In genomic region chr2:131038197-131038596, GRCm38 (mm10) we compare ENCODE assay signal across 14 mouse cellular contexts. TPM values are rescaled to one million over a fixed set of nuclear protein-coding genes. Genes with fewer than 3 reads are reported as not detected.
"Had no signal": no experiment of that assay in that cellular context is flagged by ENCODE, and none has a peak within 500 bp of the region (broad histone marks: within the 10 kb centered on the region; RNA-seq: fewer than 3 reads in every experiment).

No protein-coding gene starts in this region.

- H3K9me3 ChIP-seq: intestine, embryonic 15.5 days; kidney, embryonic 15.5 days; limb, embryonic 15.5 days; liver, embryonic 12.5 days had no signal

- H3K27ac ChIP-seq: hindbrain, embryonic 10.5 days; hindbrain, embryonic 12.5 days; hindbrain, embryonic 14.5 days; intestine, embryonic 15.5 days; kidney, embryonic 15.5 days; kidney, postnatal 0 days; limb, embryonic 13.5 days; limb, embryonic 15.5 days; liver, embryonic 12.5 days; liver, embryonic 14.5 days had no signal

- H3K36me3 ChIP-seq: heart, embryonic 12.5 days; hindbrain, embryonic 10.5 days; hindbrain, embryonic 12.5 days; intestine, embryonic 15.5 days; kidney, embryonic 15.5 days; limb, embryonic 13.5 days; limb, embryonic 15.5 days; liver, embryonic 12.5 days had no signal

- H3K4me3 ChIP-seq: heart, embryonic 12.5 days; hindbrain, embryonic 10.5 days; hindbrain, embryonic 12.5 days; intestine, embryonic 15.5 days; kidney, embryonic 15.5 days; limb, embryonic 13.5 days; limb, embryonic 15.5 days; liver, embryonic 12.5 days had no signal

RNA-seq across cellular contexts. Expression of gene Gfra4, which starts 4.7 kb away (rescaled TPM):
- total RNA-seq: granulocyte monocyte progenitor cell, adult 5-6 weeks; liver, adult 2 months had no signal

RNA-seq across cellular contexts. Expression of gene Siglec1, which starts 48.4 kb away (rescaled TPM):
- total RNA-seq: granulocyte monocyte progenitor cell, adult 5-6 weeks had no signal
- polyA plus RNA-seq: inflammation-experienced regulatory T-cells, adult 6 months had no signal
